Mouse (Mus musculus): ENCODE measurements around the gene Abhd5.

DNA sequence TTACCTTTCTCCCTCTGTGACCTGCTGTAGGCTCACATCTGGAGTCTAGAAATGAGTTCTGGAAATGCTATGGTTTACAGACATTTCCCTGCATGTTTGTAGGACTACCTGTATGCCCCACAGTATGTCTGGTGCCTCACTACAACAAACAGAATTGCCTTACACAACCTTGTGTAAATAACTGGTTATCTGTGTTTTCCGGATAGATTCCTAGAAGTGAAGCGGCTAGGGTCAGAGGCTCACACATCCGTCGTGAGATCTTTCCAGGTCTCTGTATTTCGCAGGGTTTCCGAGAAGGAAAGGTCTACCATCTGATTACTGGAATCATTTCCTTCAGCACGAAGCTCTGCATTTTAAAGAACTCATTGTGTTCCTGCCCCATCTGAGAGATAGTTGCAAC lies 34.8 kb upstream of the Abhd5 start:
- TF ChIP-seq CTCF (IDR thresholded peaks at IDR 0.05; ENCODE audit: extremely low read depth, insufficient read depth, low read length): no peak
- no peak for TF ChIP-seq POLR2A (IDR thresholded peaks at IDR 0.05; ENCODE audit: extremely low read depth, insufficient read depth, low read length)
